ENCODE assay signal across 23 mouse cellular contexts in the genomic region with DNA sequence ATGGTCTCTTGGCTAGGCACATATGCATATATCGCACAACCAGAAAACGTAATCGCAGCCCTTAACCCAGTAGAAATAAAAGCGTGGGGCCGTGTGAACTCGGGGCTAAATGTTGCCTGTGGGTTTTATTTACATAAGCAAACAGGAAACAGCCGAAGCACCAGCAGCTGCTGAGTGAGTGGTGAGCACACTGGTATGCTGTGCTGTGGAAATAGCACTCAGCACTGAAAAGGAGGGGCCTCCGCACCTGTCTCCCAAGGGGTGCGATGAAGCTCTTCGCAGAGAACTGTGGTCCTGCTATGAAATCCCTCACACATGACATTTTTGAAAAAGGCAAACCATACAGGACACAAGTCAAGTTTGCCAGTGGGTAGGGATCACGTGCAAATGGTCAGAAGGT. TPM values are rescaled to one million over a fixed set of nuclear protein-coding genes. Genes with fewer than 3 reads are reported as not detected.
DNase-seq lines count a peak whose midpoint lies in the region; ATAC-seq and TF ChIP-seq lines count a peak whose summit lies in the region.
"Had no signal": no experiment of that assay in that cellular context is flagged by ENCODE, and none has a peak within 500 bp of the region (broad histone marks: within the 10 kb centered on the region; RNA-seq: fewer than 3 reads in every experiment).

No protein-coding gene starts in this region.

- H3K9ac ChIP-seq in lung, postnatal 0 days (replicated peaks; ENCODE audit: low read depth) = no peak overlapping the region
- no peak overlapping the region for H3K9ac ChIP-seq in forebrain, embryonic 16.5 days (replicated peaks; ENCODE audit: low read depth, low read length)
- H3K9ac ChIP-seq: embryonic facial prominence, embryonic 12.5 days; forebrain, embryonic 12.5 days; forebrain, postnatal 0 days; hindbrain, embryonic 12.5 days had no signal

- H3ac ChIP-seq in C2C12 (ENCODE audit: control insufficient read depth, insufficient read length, low read depth) = no peak overlapping the region

- H3K9me3 ChIP-seq in lung, postnatal 0 days (ENCODE audit: low read length) = no peaks in the 10 kb centered on the region
- H3K9me3 ChIP-seq in forebrain, embryonic 16.5 days (ENCODE audit: control insufficient read depth, low read length) = no peaks in the 10 kb centered on the region
- no peaks in the 10 kb centered on the region for H3K9me3 ChIP-seq in heart, embryonic 10.5 days
- H3K9me3 ChIP-seq: embryonic facial prominence, embryonic 12.5 days; forebrain, embryonic 12.5 days; G1E; hindbrain, embryonic 12.5 days had no signal

- no peak for DNase-seq in gastrocnemius, adult 2 months
- no peak for DNase-seq in gastrocnemius, adult 18-20 months (ENCODE audit: low spot score)
- DNase-seq in lung, postnatal 10 days = peak; percentile 18
- DNase-seq in lung, postnatal 0 days (ENCODE audit: low spot score) = no peak
- DNase-seq in thymus, postnatal 14 days = peak; percentile 33
- DNase-seq in heart, embryonic 10.5 days (ENCODE audit: low spot score) = no peak
- DNase-seq: adrenal gland, postnatal 10 days; cerebellum, adult 11 months; cerebellum, adult 8-10 months; cerebellum, postnatal 14 days; embryo, embryonic 11 days; forebrain, postnatal 0 days; gastrocnemius, postnatal 36 days; heart, adult 11 months; heart, postnatal 10 days; heart, postnatal 4 days had no signal

- TF ChIP-seq EP300 in lung, postnatal 0 days (IDR thresholded peaks at IDR 0.05) = no peak

- H3K27me3 ChIP-seq in lung, postnatal 0 days (replicated peaks; ENCODE audit: insufficient read depth, low read length) = no peaks in the 10 kb centered on the region
- no peaks in the 10 kb centered on the region for H3K27me3 ChIP-seq in C2C12 (ENCODE audit: control insufficient read depth, insufficient read depth, insufficient read length)
- H3K27me3 ChIP-seq in forebrain, embryonic 16.5 days (replicated peaks; ENCODE audit: control insufficient read depth, insufficient read depth, low read length) = no peaks in the 10 kb centered on the region
- H3K27me3 ChIP-seq in heart, embryonic 10.5 days (ENCODE audit: insufficient read depth, poor library complexity, severe bottlenecking) = no peaks in the 10 kb centered on the region; the same call in 1 of the 2 replicates
- H3K27me3 ChIP-seq: embryonic facial prominence, embryonic 12.5 days; forebrain, embryonic 12.5 days; hindbrain, embryonic 12.5 days had no signal

- H3K79me2 ChIP-seq in C2C12 (ENCODE audit: control insufficient read depth, insufficient read depth) = no peaks in the 10 kb centered on the region

- intact Hi-C loops in gastrocnemius, adult 2 months (cut with DNase I) = no loop called here

- 54% methylated on average over 11 of the region's 11 CpGs for WGBS in lung, postnatal 0 days
- 87% methylated on average over 11 of the region's 11 CpGs for WGBS in forebrain, embryonic 16.5 days
- WGBS in heart, embryonic 10.5 days = 75% methylated on average over 11 of the region's 11 CpGs

- no peak for ATAC-seq in lung, postnatal 0 days
- ATAC-seq in forebrain, embryonic 16.5 days = no peak
- ATAC-seq: forebrain, postnatal 0 days had no signal

- H3K27ac ChIP-seq in gastrocnemius, adult 2 months = 0 out of 2 replicates have a peak overlapping the region, but pooled peaks have one; percentile 3
- H3K27ac ChIP-seq in lung, postnatal 0 days (ENCODE audit: low read length) = no peak overlapping the region
- H3K27ac ChIP-seq in forebrain, embryonic 16.5 days (ENCODE audit: low read length) = no peak overlapping the region
- H3K27ac ChIP-seq in heart, embryonic 10.5 days = no peak overlapping the region
- H3K27ac ChIP-seq: embryonic facial prominence, embryonic 12.5 days; forebrain, embryonic 12.5 days; hindbrain, embryonic 12.5 days had no signal

- H3K36me3 ChIP-seq in lung, postnatal 0 days (ENCODE audit: insufficient read depth, low read length) = no peaks in the 10 kb centered on the region
- H3K36me3 ChIP-seq in C2C12 (ENCODE audit: control insufficient read depth, insufficient read depth) = no peaks in the 10 kb centered on the region
- H3K36me3 ChIP-seq in forebrain, embryonic 16.5 days (ENCODE audit: control insufficient read depth, insufficient read depth) = no peaks in the 10 kb centered on the region
- H3K36me3 ChIP-seq in heart, embryonic 10.5 days = no peaks in the 10 kb centered on the region
- H3K36me3 ChIP-seq: embryonic facial prominence, embryonic 12.5 days; forebrain, embryonic 12.5 days; G1E; hindbrain, embryonic 12.5 days had no signal

- H3K4me1 ChIP-seq in lung, postnatal 0 days (ENCODE audit: insufficient read depth, low read depth, low read length) = no peaks in the 10 kb centered on the region
- H3K4me1 ChIP-seq in forebrain, embryonic 16.5 days (replicated peaks; ENCODE audit: control insufficient read depth, insufficient read depth, low read length) = no peaks in the 10 kb centered on the region
- peaks cover 17% of the 10 kb centered on the region for H3K4me1 ChIP-seq in heart, embryonic 10.5 days
- H3K4me1 ChIP-seq: embryonic facial prominence, embryonic 12.5 days; forebrain, embryonic 12.5 days had no signal

- H3K4me2 ChIP-seq in lung, postnatal 0 days (replicated peaks; ENCODE audit: low read depth, low read length) = no peak overlapping the region
- H3K4me2 ChIP-seq in forebrain, embryonic 16.5 days (ENCODE audit: low read length) = no peak overlapping the region
- H3K4me2 ChIP-seq: embryonic facial prominence, embryonic 12.5 days; forebrain, embryonic 12.5 days; hindbrain, embryonic 12.5 days had no signal

- no peak for TF ChIP-seq CTCF in gastrocnemius, adult 2 months (IDR thresholded peaks at IDR 0.05)
- no peak for TF ChIP-seq CTCF in lung, postnatal 0 days (IDR thresholded peaks at IDR 0.05)
- no peak for TF ChIP-seq CTCF in C2C12 (IDR thresholded peaks at IDR 0.05; ENCODE audit: control insufficient read depth, insufficient read depth, insufficient read length)

- H3K4me3 ChIP-seq in gastrocnemius, adult 2 months = no peak overlapping the region
- no peak overlapping the region for H3K4me3 ChIP-seq in lung, postnatal 0 days (ENCODE audit: low read depth, low read length)
- no peak overlapping the region for H3K4me3 ChIP-seq in C2C12 (ENCODE audit: insufficient read depth, poor library complexity, severe bottlenecking)
- H3K4me3 ChIP-seq in forebrain, embryonic 16.5 days (replicated peaks; ENCODE audit: low read length) = no peak overlapping the region
- no peak overlapping the region for H3K4me3 ChIP-seq in heart, embryonic 10.5 days
- H3K4me3 ChIP-seq: embryonic facial prominence, embryonic 12.5 days; forebrain, embryonic 12.5 days; hindbrain, embryonic 12.5 days had no signal

- H3K79me3 ChIP-seq in C2C12 (ENCODE audit: low read depth) = no peaks in the 10 kb centered on the region

TF ChIP-seq in C2C12, 6 proteins besides CTCF, POLR2A, EP300 and RAD21:
- TF ChIP-seq MYOD1 (IDR thresholded peaks at IDR 0.05; ENCODE audit: control insufficient read depth, insufficient read length, low read depth) = peak; percentile 4
- TF ChIP-seq MAX (IDR thresholded peaks at IDR 0.05) = no peak
TF ChIP-seq in C2C12: peak in this region for 1.

RNA-seq across cellular contexts. Expression of a gene that starts 43.3 kb away (rescaled TPM):
- 100 to 1,000 TPM; 136 to 159 TPM for total RNA-seq in gastrocnemius, adult 2 months (2021)
- total RNA-seq in gastrocnemius, adult 18-20 months (2021) = 100 to 1,000 TPM; 105 to 173 TPM
- 97.1 and 106 TPM in 2 replicates for polyA plus RNA-seq in lung, postnatal 0 days (2015; fragmentation: Nextera tagmentation; extraction: Ambion mirVana)
- polyA plus RNA-seq in C2C12 (2012; fragmentation: generic; extraction: Trizol) = 183 TPM
- polyA plus RNA-seq in forebrain, embryonic 16.5 days (2015; fragmentation: Nextera tagmentation; extraction: Ambion mirVana) = 33.6 and 38.1 TPM in 2 replicates
- 86.5 and 91.3 TPM in 2 replicates for polyA plus RNA-seq in heart, embryonic 10.5 days (2016; fragmentation: Nextera tagmentation; extraction: Ambion mirVana)

RNA-seq across cellular contexts. Expression of a gene that starts 47.3 kb away (rescaled TPM):
- total RNA-seq in gastrocnemius, adult 2 months (2021) = 10 to 100 TPM; 50.4 to 65.8 TPM
- total RNA-seq in gastrocnemius, adult 18-20 months (2021) = 10 to 100 TPM; 48.6 to 67.1 TPM
- polyA plus RNA-seq in lung, postnatal 0 days (2015; fragmentation: Nextera tagmentation; extraction: Ambion mirVana) = 0.33 and 0.61 TPM in 2 replicates
- polyA plus RNA-seq in C2C12 (2012; fragmentation: generic; extraction: Trizol) = 0.62 TPM
- 0.92 and 1.6 TPM in 2 replicates for polyA plus RNA-seq in forebrain, embryonic 16.5 days (2015; fragmentation: Nextera tagmentation; extraction: Ambion mirVana)
- 1.4 and 1.7 TPM in 2 replicates for polyA plus RNA-seq in heart, embryonic 10.5 days (2016; fragmentation: Nextera tagmentation; extraction: Ambion mirVana)
- total RNA-seq: common myeloid progenitor, adult 5-6 weeks; G1E had no signal
- polyA plus RNA-seq: G1E had no signal

Comparison
In these comparisons a context has a peak if more than half of its experiments do, and no peak if none do; other contexts are left out.
1. DNase-seq: peak in lung, postnatal 10 days (single experiment) and thymus, postnatal 14 days (single experiment); none in gastrocnemius, adult 2 months (single experiment), gastrocnemius, adult 18-20 months (single experiment), lung, postnatal 0 days (single experiment) and heart, embryonic 10.5 days (single experiment).